Mouse (Mus musculus): ENCODE data around the gene Nfkbiz. TPM values are rescaled to one million over a fixed set of nuclear protein-coding genes. Genes with fewer than 3 reads are reported as not detected.

Gene Nfkbiz
- polyA plus RNA-seq, 1 experiment from 2014 or later = 1.8 TPM

Other genes starting within 250 kb of the Nfkbiz start
- gene Nxpe3, start 56.4 kb upstream of the Nfkbiz start, polyA plus RNA-seq (2015; fragmentation: Nextera tagmentation; extraction: Ambion mirVana) = 0.51 and 0.54 TPM in 2 replicates
- gene Cep97, start 96.0 kb upstream of the Nfkbiz start, polyA plus RNA-seq (2015; fragmentation: Nextera tagmentation; extraction: Ambion mirVana) = 5.7 and 6.5 TPM in 2 replicates
- 547 and 605 TPM in 2 replicates for gene Rpl24, start 127.4 kb upstream of the Nfkbiz start, polyA plus RNA-seq (2015; fragmentation: Nextera tagmentation; extraction: Ambion mirVana)
- gene Zbtb11, start 135.0 kb upstream of the Nfkbiz start, polyA plus RNA-seq (2015; fragmentation: Nextera tagmentation; extraction: Ambion mirVana) = 10.9 and 13.1 TPM in 2 replicates
- 126 and 153 TPM in 2 replicates for gene Pcnp, start 190.8 kb upstream of the Nfkbiz start, polyA plus RNA-seq (2015; fragmentation: Nextera tagmentation; extraction: Ambion mirVana)
- 20.0 and 24.3 TPM in 2 replicates for gene Trmt10c, start 198.9 kb upstream of the Nfkbiz start, polyA plus RNA-seq (2015; fragmentation: Nextera tagmentation; extraction: Ambion mirVana)
- 18.2 and 20.9 TPM in 2 replicates for gene Senp7, start 209.4 kb upstream of the Nfkbiz start, polyA plus RNA-seq (2015; fragmentation: Nextera tagmentation; extraction: Ambion mirVana)

All from liver, embryonic 13.5 days (tissue).